Comparison of ENCODE assay signal across 28 mouse cellular contexts in genomic region chr1:151049726-151050506, GRCm38 (mm10). TPM values are rescaled to one million over a fixed set of nuclear protein-coding genes. Genes with fewer than 3 reads are reported as not detected.
DNase-seq lines count a peak whose midpoint lies in the region; ATAC-seq and TF ChIP-seq lines count a peak whose summit lies in the region.
"Had no signal": no experiment of that assay in that cellular context is flagged by ENCODE, and none has a peak within 500 bp of the region (broad histone marks: within the 10 kb centered on the region; RNA-seq: fewer than 3 reads in every experiment).

No protein-coding gene starts in this region.

- DNase-seq in heart, adult 11 months: peak; percentile 82
- no peak for DNase-seq in heart, embryonic 10.5 days (ENCODE audit: low spot score)
- DNase-seq in kidney, postnatal 0 days (ENCODE audit: low spot score): peak; percentile 65
- DNase-seq in kidney, adult 2 months: no peak
- DNase-seq in intestine, embryonic 14.5 days (ENCODE audit: low spot score): no peak
- no peak for DNase-seq in thymus, postnatal 14 days
- DNase-seq: adrenal gland, postnatal 25 days; cerebellum, adult 18-20 months; cerebellum, postnatal 10 days; heart, postnatal 36 days; kidney, adult 8-10 months; layer of hippocampus, adult 9-11 months; liver; right cerebral cortex, adult 18-20 months; spleen, adult 18-20 months; thymus, adult 2 months; thymus, postnatal 4 days had no signal

- no peak for TF ChIP-seq CTCF in kidney, postnatal 0 days (IDR thresholded peaks at IDR 0.05; ENCODE audit: low read depth)
- TF ChIP-seq CTCF in kidney, adult 2 months (conservative IDR thresholded peaks at IDR 0.05; ENCODE audit: insufficient read depth, insufficient read length, low read depth, low read length): no peak
- no peak for TF ChIP-seq CTCF in intestine, postnatal 0 days (IDR thresholded peaks at IDR 0.05; ENCODE audit: low read depth)

- no peak overlapping the region for H3K4me2 ChIP-seq in kidney, postnatal 0 days (ENCODE audit: low read length)
- H3K4me2 ChIP-seq in intestine, embryonic 14.5 days (ENCODE audit: low read length): no peak overlapping the region
- H3K4me2 ChIP-seq in intestine, postnatal 0 days (replicated peaks; ENCODE audit: low read depth): peak overlapping the region; percentile 39; the same call in 1 of the 2 replicates
- H3K4me2 ChIP-seq: heart, embryonic 15.5 days; hindbrain, embryonic 12.5 days; lung, embryonic 15.5 days; neural tube, embryonic 12.5 days had no signal

- no peak overlapping the region for H3K27ac ChIP-seq in heart, embryonic 10.5 days
- no peak overlapping the region for H3K27ac ChIP-seq in kidney, postnatal 0 days
- H3K27ac ChIP-seq in kidney, adult 2 months (ENCODE audit: insufficient read depth, low read depth, low read length): no peak overlapping the region
- H3K27ac ChIP-seq in intestine, embryonic 14.5 days (ENCODE audit: low read depth): no peak overlapping the region
- H3K27ac ChIP-seq in intestine, postnatal 0 days (ENCODE audit: low read depth, low read length): no peak overlapping the region
- H3K27ac ChIP-seq: heart, embryonic 15.5 days; hindbrain, embryonic 12.5 days; hindbrain, postnatal 0 days; lung, embryonic 15.5 days; midbrain, embryonic 10.5 days; neural tube, embryonic 12.5 days had no signal

- H3K27me3 ChIP-seq in heart, embryonic 10.5 days (ENCODE audit: insufficient read depth, poor library complexity, severe bottlenecking): no peaks in the 10 kb centered on the region
- H3K27me3 ChIP-seq in kidney, postnatal 0 days (ENCODE audit: insufficient read depth, low read length): no peaks in the 10 kb centered on the region
- no peaks in the 10 kb centered on the region for H3K27me3 ChIP-seq in kidney, adult 2 months (replicated peaks; ENCODE audit: control insufficient read depth, insufficient read depth, low read length)
- no peaks in the 10 kb centered on the region for H3K27me3 ChIP-seq in intestine, embryonic 14.5 days (replicated peaks; ENCODE audit: control insufficient read depth, insufficient read depth, low read length)
- no peaks in the 10 kb centered on the region for H3K27me3 ChIP-seq in intestine, postnatal 0 days (replicated peaks; ENCODE audit: control insufficient read depth, insufficient read depth, low read length)
- H3K27me3 ChIP-seq: heart, embryonic 15.5 days; hindbrain, embryonic 12.5 days; lung, embryonic 15.5 days; neural tube, embryonic 12.5 days had no signal

- H3K4me1 ChIP-seq in heart, embryonic 10.5 days: peaks cover 15% of the 10 kb centered on the region
- H3K4me1 ChIP-seq in kidney, postnatal 0 days (replicated peaks; ENCODE audit: insufficient read depth, low read length): peaks cover 14% of the 10 kb centered on the region; the same call in 1 of the 2 replicates
- H3K4me1 ChIP-seq in kidney, adult 2 months (ENCODE audit: control insufficient read depth, insufficient read depth, low read length): peaks cover 14% of the 10 kb centered on the region; the same call in 1 of the 2 replicates
- no peaks in the 10 kb centered on the region for H3K4me1 ChIP-seq in intestine, embryonic 14.5 days (replicated peaks; ENCODE audit: control insufficient read depth, insufficient read depth, low read length)
- no peaks in the 10 kb centered on the region for H3K4me1 ChIP-seq in intestine, postnatal 0 days (replicated peaks; ENCODE audit: control insufficient read depth, insufficient read depth, low read length)
- H3K4me1 ChIP-seq: neural tube, embryonic 12.5 days had no signal

- no peaks in the 10 kb centered on the region for H3K36me3 ChIP-seq in heart, embryonic 10.5 days
- H3K36me3 ChIP-seq in kidney, postnatal 0 days (ENCODE audit: insufficient read depth, low read length): no peaks in the 10 kb centered on the region
- no peaks in the 10 kb centered on the region for H3K36me3 ChIP-seq in kidney, adult 2 months (ENCODE audit: control insufficient read depth, insufficient read depth, low read length)
- no peaks in the 10 kb centered on the region for H3K36me3 ChIP-seq in intestine, embryonic 14.5 days (ENCODE audit: control insufficient read depth, insufficient read depth, low read length)
- no peaks in the 10 kb centered on the region for H3K36me3 ChIP-seq in intestine, postnatal 0 days (ENCODE audit: control insufficient read depth, insufficient read depth)
- H3K36me3 ChIP-seq: heart, embryonic 15.5 days; hindbrain, embryonic 12.5 days; lung, embryonic 15.5 days; midbrain, embryonic 10.5 days; neural tube, embryonic 12.5 days had no signal

- ATAC-seq in kidney, postnatal 0 days (replicated peaks; ENCODE audit: low FRiP score, low read depth): peak; percentile 65; the same call in 1 of the 2 replicates
- peak; percentile 54 for ATAC-seq in intestine, embryonic 14.5 days (replicated peaks; ENCODE audit: low FRiP score, low TSS enrichment, low read depth)
- ATAC-seq in intestine, postnatal 0 days: 0 out of 2 replicates have a peak, but pooled peaks have one; percentile 28
- ATAC-seq: CD4-positive, CD25-positive, alpha-beta regulatory T cell, adult 4 months; forebrain, embryonic 16.5 days; hindbrain, postnatal 0 days; midbrain, embryonic 16.5 days had no signal

- 78% methylated on average over 19 of the region's 19 CpGs for WGBS in heart, embryonic 10.5 days
- WGBS in kidney, postnatal 0 days: 46% methylated on average over 19 of the region's 19 CpGs
- WGBS in kidney, adult 2 months: 75% methylated on average over 19 of the region's 19 CpGs
- 73% methylated on average over 19 of the region's 19 CpGs for WGBS in intestine, embryonic 14.5 days
- 66% methylated on average over 19 of the region's 19 CpGs for WGBS in intestine, postnatal 0 days

- no peak overlapping the region for H3K9ac ChIP-seq in kidney, postnatal 0 days (ENCODE audit: low read depth, low read length)
- H3K9ac ChIP-seq in intestine, embryonic 14.5 days (ENCODE audit: low read length): no peak overlapping the region
- no peak overlapping the region for H3K9ac ChIP-seq in intestine, postnatal 0 days (ENCODE audit: low read depth, low read length)
- H3K9ac ChIP-seq: heart, embryonic 15.5 days; hindbrain, embryonic 12.5 days; lung, embryonic 15.5 days; neural tube, embryonic 12.5 days had no signal

- H3K4me3 ChIP-seq in heart, embryonic 10.5 days: no peak overlapping the region
- no peak overlapping the region for H3K4me3 ChIP-seq in kidney, postnatal 0 days (replicated peaks; ENCODE audit: low read depth, low read length)
- no peak overlapping the region for H3K4me3 ChIP-seq in kidney, adult 2 months (ENCODE audit: insufficient read depth, low read depth, low read length)
- no peak overlapping the region for H3K4me3 ChIP-seq in intestine, embryonic 14.5 days (ENCODE audit: low read depth, low read length)
- H3K4me3 ChIP-seq in intestine, postnatal 0 days (ENCODE audit: low read depth, low read length): no peak overlapping the region
- H3K4me3 ChIP-seq: heart, embryonic 15.5 days; hindbrain, embryonic 12.5 days; lung, embryonic 15.5 days; midbrain, embryonic 10.5 days; myocyte; neural tube, embryonic 12.5 days had no signal

- TF ChIP-seq POLR2A in kidney, adult 2 months (IDR thresholded peaks at IDR 0.05; ENCODE audit: low read depth, low read length): no peak

- H3K9me3 ChIP-seq in heart, embryonic 10.5 days: no peaks in the 10 kb centered on the region
- no peaks in the 10 kb centered on the region for H3K9me3 ChIP-seq in kidney, postnatal 0 days (replicated peaks; ENCODE audit: low read length)
- H3K9me3 ChIP-seq in intestine, embryonic 14.5 days (ENCODE audit: control insufficient read depth, low read length): no peaks in the 10 kb centered on the region
- no peaks in the 10 kb centered on the region for H3K9me3 ChIP-seq in intestine, postnatal 0 days (ENCODE audit: control insufficient read depth)
- H3K9me3 ChIP-seq: heart, embryonic 15.5 days; hindbrain, embryonic 12.5 days; lung, embryonic 15.5 days; midbrain, embryonic 10.5 days; neural tube, embryonic 12.5 days had no signal

RNA-seq across cellular contexts. Expression of gene Hmcn1, which starts 56.7 kb away (rescaled TPM):
- 8.0 and 8.8 TPM in 2 replicates for polyA plus RNA-seq in heart, embryonic 10.5 days (2016; fragmentation: Nextera tagmentation; extraction: Ambion mirVana)
- polyA plus RNA-seq in kidney, postnatal 0 days (2015; fragmentation: Nextera tagmentation; extraction: Ambion mirVana): 27.8 and 31.6 TPM in 2 replicates
- polyA plus RNA-seq in kidney, adult 2 months (2012; rRNA removed): 1.7 and 2.0 TPM in 2 replicates
- 6.3 and 7.0 TPM in 2 replicates for polyA plus RNA-seq in intestine, embryonic 14.5 days (2014; fragmentation: Nextera tagmentation; extraction: Ambion mirVana)
- polyA plus RNA-seq in intestine, postnatal 0 days (2015; fragmentation: Nextera tagmentation; extraction: Ambion mirVana): 4.2 and 4.7 TPM in 2 replicates
- polyA plus RNA-seq: CD4-positive, CD25-positive, alpha-beta regulatory T cell, adult 4 months had no signal

Comparison
In these comparisons a context has a peak if more than half of its experiments do, and no peak if none do; other contexts are left out.
1. DNase-seq: peak in heart, adult 11 months (single experiment) and kidney, postnatal 0 days (single experiment); none in heart, embryonic 10.5 days (single experiment), kidney, adult 2 months (single experiment), intestine, embryonic 14.5 days (single experiment) and thymus, postnatal 14 days (single experiment).
2. Peak in every context shown above with its lines, with median percentiles within 50 percentile points of each other: ATAC-seq.